Mouse (Mus musculus): Measurements from ENCODE around the gene Scn7a.

Scn7a gene

GRCm38 (mm10) chr2:66784765-66785164 lies at the start of gene Scn7a:
Gene Scn7a (minus strand): TSS chr2:66784914.
- DNase-seq = no peak

DNA sequence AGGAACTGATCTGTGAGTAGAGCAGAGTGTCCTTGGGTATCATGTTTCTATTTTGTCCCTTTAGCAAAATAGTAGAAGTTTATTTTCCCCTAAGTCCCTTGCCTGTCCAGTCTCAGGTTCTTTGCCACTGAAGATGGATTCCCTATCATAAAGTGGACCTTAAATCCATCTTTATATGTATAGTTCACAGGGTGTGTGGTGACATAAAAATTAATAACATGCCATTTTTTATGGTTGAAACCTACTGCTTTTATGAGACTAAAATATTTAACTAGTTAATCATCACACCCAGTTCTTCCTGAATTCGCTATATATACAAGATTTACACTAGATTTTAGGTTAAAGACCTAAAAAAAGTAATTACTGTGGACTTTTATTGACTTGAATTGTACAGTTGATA lies 43.0 kb upstream of the Scn7a start:
- DNase-seq = no peak

DNA sequence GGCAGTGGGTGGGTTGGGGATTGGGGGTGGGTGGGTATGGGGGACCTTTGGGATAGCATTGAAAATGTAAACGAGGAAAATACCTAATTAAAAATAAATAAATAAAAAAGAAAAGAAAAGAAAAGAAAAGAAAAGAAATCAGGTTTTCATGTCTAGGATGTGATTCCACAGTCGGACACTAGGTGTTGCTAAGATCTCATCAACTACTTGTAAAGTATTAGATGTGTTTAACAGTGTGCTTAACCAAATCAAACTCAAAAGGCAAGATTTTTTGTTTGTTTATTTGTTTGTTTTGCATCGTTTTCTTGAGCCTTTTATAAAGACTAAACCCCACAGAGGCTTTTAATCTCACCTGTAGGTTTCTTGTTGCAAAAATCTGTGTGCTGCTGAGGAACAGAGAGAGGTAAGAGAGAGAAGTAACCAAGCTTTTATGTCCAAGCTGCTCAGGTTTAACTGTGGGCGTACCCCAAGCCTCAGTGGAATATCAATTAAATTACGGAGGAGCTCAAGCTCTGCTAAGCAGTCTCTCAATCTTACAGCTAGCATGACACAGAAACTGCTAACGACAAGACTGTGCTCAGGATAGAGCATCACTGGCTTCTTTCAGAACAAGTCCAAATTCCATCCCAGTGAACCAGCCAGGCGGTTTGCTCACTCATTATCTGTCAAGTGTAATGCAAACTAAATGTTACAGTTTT lies 35.3 kb upstream of the Scn7a start:
- peak; percentile 8 to 27 for DNase-seq

- DNase-seq = peak; percentile 55 to 63
These were observed 15.0 kb upstream of the Scn7a start for GRCm38 (mm10) chr2:66799676-66800249.

DNA sequence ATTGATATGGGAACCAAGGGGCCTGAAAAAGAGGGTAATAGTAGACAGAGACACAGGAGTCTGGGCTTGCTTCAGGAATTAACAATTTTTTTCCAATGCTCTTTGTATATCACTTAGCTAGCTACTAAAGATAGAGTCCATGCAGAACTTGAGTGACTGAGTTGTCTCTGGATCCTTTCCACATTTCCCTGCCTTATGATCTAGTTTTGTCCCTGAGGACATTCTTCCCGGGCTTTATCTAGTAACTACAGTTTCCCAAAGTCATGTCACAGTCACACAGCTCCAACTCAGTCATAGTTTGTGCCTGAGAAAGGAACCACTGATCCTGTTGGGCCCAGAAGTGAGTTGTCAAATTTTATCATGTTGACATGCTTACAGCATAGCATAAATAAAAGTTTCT lies 12.8 kb upstream of the Scn7a start:
- DNase-seq = no peak

- no peak for DNase-seq
These were observed 6.9 kb upstream of the Scn7a start for GRCm38 (mm10) chr2:66791629-66792028.

DNA sequence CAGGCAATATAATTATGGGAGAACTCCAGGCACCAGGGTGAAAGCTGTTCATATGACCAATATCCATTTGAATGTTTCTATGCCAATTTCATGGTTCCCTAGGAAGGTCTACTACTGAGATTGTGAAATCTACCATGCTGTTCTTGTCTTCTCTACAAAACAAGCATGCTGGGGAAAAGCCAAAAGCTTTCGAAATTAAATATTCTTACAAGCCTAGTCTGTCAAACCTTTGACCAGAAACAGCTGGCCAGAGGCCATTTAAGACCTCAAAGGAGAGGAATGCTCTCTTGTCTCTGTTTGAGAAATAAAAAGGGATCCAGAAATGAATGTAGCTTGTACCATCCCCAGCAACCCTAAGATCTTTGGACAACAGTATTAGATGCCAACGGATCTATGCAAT lies 3.8 kb downstream of the Scn7a start:
- no peak for DNase-seq

GRCm38 (mm10) chr2:66767980-66768379 lies 16.7 kb downstream of the Scn7a start:
- DNase-seq = no peak

DNA sequence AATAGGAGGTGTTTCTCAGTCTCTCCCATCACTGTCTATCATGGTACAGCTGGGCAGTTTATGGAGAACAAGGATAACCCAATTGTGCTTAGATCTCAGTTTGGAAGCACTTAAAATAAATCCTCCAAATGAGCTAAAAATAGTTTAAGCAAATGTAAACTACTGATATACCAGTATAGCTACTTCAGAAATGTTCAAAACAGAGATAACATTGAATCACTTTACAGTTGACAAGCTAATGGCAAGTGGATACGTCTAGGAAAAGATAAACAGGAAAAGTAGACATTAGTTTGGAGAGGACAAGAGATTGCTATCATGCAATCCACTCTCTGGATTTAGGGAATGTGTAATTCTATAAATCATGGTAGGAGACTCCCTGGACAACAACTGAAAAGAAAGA lies 19.5 kb downstream of the Scn7a start:
- DNase-seq = no peak

GRCm38 (mm10) chr2:66762905-66763304 lies 21.8 kb downstream of the Scn7a start:
- DNase-seq = no peak

DNA sequence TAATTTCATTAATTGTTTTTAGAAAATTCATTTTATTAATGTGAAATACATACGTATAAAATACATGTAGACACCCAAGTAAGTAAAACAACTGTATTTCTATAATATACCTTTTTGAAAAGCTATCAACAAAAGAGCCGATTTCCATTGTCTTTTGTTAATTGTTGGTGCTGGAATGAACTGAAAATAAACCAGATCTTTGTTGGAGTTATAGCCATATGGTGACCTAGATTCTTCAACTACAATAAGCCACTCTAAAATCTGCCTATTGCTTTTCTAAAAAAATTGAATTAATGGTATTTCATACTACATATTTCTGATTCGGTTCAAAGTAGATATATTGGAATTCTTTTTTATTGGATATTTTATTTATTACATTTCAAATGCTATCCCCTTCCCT lies 56.7 kb downstream of the Scn7a start:
- DNase-seq = no peak

GRCm38 (mm10) chr2:66727585-66727974 lies 57.1 kb downstream of the Scn7a start:
- DNase-seq = peak; percentile 3 to 9

- no peak for DNase-seq
These were observed 57.7 kb downstream of the Scn7a start for GRCm38 (mm10) chr2:66726878-66727584.

GRCm38 (mm10) chr2:66712071-66712470 lies 72.6 kb downstream of the Scn7a start:
- DNase-seq = no peak

GRCm38 (mm10) chr2:66692300-66692699 lies 92.4 kb downstream of the Scn7a start:
- no peak for DNase-seq

DNA sequence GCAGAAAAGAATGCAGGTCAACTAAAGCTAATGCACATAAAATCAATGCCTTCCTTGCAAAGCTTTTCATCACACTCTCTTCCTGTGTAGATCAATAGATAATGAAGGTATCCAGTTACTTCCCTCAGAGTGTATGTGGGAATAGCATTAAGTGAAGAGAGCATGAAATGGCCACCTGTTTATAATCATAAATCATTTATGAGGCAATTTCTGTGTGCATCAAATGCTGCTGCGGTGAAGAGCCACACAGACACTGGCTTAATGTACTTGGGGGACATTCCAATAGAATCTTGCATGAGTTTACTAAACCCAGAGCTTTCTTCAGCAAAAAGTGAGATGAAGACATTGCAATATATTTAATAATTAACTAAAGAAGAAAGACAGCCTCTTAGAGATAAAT lies 122.7 kb downstream of the Scn7a start:
- no peak for DNase-seq

DNA sequence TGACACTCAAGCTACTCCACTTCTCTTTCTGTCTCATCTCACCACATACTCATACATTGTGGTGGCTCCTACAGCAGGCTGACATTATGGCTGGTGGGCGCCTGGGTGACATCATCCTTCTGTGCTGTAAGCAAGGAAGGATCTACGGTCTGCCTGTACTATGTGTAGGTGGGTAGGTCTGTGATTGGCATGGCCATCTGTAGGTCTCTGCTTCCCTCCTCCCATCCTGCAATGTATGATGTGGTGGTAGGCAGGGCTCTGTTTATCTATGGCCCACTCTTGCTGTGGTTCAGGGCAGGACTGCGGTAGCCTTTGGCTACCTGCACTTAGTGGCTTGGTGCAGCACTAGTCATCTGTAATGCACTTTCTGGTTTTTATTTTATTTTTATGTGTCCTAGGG lies 128.3 kb downstream of the Scn7a start:
- DNase-seq = no peak

- peak in 1 of 2 experiments; percentile 9 for DNase-seq
These were observed 129.3 kb downstream of the Scn7a start for GRCm38 (mm10) chr2:66655431-66655830.

- peak; percentile 48 to 60 for DNase-seq
These were observed 140.3 kb downstream of the Scn7a start for GRCm38 (mm10) chr2:66644384-66644783.

DNA sequence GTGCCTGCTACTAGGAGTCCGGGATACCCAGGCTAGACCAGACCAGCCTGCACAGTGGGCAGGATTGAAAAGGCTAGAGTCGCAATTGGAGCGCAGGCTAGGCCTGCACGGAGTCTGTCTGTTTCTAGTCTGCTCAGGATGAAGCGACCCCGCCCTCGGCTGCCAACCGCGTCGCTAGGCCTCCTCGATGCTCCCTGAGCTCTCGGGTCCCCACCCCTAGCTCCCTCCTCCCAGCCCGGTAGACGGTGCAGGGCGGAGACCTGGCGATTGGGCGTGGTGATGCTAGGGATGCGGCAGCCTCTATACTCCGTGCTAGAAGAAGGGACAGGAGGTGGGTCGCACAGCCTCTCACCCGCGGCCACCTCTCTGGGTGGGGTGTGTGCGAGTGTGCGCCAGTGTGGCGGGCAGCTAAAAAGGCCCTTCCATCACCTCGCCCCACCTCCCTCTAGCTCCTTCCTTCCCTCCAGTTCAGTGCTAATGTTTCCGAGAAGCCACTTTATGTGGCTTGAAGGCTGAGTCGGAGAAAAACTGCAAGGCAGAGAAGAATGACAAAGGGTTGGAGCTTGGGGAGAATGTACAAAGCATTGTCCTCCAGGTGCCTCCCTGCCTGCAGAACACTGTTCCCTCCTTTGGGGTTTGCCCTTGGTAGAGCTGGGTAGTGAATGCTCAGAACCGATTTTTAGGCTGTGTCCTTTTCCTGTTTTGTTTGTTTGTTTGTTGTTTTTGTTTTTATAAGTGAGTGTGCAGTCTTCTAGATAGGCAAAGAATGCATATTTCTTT lies 149.9 kb downstream of the Scn7a start, which contains the start of gene Scn9a:
TSS of gene Scn9a (minus strand) at position 383 of the 780 bp plus-strand sequence.
- peak; percentile 44 to 47 for DNase-seq

DNA sequence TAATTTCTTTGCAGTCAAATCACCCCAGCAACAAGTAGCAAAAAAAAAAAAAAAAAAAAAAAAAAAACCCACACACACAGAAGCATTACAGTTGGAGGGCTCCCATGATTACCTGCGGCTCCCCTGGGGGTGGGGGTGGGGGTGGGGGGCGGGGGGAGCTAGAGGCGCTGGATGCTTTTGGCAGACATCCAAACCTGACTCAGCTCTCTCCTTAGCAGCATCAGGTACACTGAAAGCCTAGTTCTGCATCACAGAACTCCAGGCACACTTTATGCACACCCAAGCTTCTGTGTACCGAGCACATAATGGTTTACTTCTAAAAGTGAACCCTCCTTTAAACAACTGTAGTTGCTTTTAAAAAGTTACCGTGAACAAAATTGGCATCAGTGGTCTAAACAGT lies 152.0 kb downstream of the Scn7a start:
- DNase-seq = no peak
